Mouse (Mus musculus) limb, embryonic 10.5 days (tissue): ENCODE measurements around the gene Chchd3. TPM values are rescaled to one million over a fixed set of nuclear protein-coding genes. Genes with fewer than 3 reads are reported as not detected.

ENCODE experiments used
- DNase-seq: peaks from one replicate; pipeline ENCODE4 v3.0.0-alpha.2; 2017; ENCODE audit warnings: low spot score
- H3K27ac ChIP-seq: fragments of 300-500 bp; sonication (generic); 2 replicates; pipeline ENCODE4 v1.5.1; 2016; ENCODE audit warnings: mild to moderate bottlenecking
- H3K27me3 ChIP-seq: fragments of 300-500 bp; sonication (generic); 2 replicates; pipeline ENCODE4 v1.6.1; 2016; ENCODE audit warnings: low read depth, mild to moderate bottlenecking; ENCODE audit not compliant: poor library complexity, severe bottlenecking
- H3K36me3 ChIP-seq: fragments of 300-500 bp; sonication (generic); 2 replicates; pipeline ENCODE4 v1.6.1; 2016; ENCODE audit warnings: mild to moderate bottlenecking, moderate library complexity
- H3K4me1 ChIP-seq: fragments of 300-500 bp; sonication (generic); 2 replicates; pipeline ENCODE4 v1.6.1; 2016
- H3K4me3 ChIP-seq: fragments of 300-500 bp; sonication (generic); 2 replicates; pipeline ENCODE4 v1.5.1; 2016; ENCODE audit warnings: mild to moderate bottlenecking, moderate library complexity
- H3K9me3 ChIP-seq: fragments of 300-500 bp; sonication (generic); replicated peaks from 2 replicates; pipeline ENCODE4 v1.6.1; 2016; ENCODE audit warnings: mild to moderate bottlenecking
- WGBS: fragments of 180-500 bp; shearing (Covaris S2); methylation state at CpG from one replicate; pipeline ENCODE4 v1.1.7; 2016; 5-methylcytosine and 5-hydroxymethylcytosine counted together
- polyA plus RNA-seq: library from polyadenylated mRNA; unstranded; fragments of >200 nt; fragmentation: Nextera tagmentation; extraction: Ambion mirVana; gene quantifications from 2 replicates; pipeline ENCODE4 v1.2.1, GENCODE M21; 2016

Gene Chchd3
- polyA plus RNA-seq, 1 experiment from 2014 or later: 107 TPM

DNA sequence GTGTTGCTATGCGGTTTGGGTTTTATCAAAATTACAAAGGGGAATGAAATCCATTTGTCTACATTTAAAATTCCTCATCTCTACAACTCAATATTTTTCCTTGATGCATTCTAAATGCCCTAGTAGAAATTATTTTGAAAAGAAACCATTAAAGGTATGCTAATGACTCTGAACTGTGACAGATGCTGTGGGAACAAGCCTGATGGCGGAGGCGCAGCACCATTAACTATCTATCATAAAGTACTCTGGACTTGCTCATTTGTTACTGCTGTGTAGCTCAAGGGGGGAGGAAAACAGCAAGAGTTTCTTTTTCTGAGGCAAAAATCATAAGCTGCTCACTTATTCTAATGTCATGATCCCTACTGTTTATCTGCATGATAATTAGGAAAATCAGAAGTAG lies 110.4 kb downstream of the Chchd3 start:
- no peaks in the 10 kb centered on the region for H3K27me3 ChIP-seq
- H3K4me3 ChIP-seq: no peak overlapping the region
- no peaks in the 10 kb centered on the region for H3K36me3 ChIP-seq
- 89% methylated on average over 3 of the region's 3 CpGs for WGBS
- peaks cover 13% of the 10 kb centered on the region for H3K4me1 ChIP-seq
- H3K27ac ChIP-seq: no peak overlapping the region
- no peaks in the 10 kb centered on the region for H3K9me3 ChIP-seq
- DNase-seq: no peak

DNA sequence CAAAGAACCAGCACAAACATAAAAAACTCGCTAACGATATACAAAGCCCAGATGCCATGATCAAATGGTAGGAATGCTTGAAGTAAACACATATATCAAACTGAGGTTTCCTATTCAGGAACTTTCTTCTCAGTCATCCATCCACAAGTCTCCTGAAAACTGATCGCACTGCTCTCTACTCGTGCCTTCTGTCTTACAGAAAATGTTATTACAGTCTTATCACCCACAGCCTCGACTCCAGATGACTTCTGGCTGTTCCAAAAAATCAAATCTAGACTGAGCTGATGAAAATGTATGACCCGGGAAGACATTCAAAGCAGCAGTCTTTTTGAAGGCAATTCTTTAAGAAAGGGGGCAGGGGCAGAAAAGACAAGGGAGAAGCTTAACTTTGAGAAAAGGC lies 112.8 kb downstream of the Chchd3 start:
- 67% methylated on average over 6 of the region's 6 CpGs for WGBS
- Histone ChIP-seq H3K4me3 (no peak overlapping the region), H3K27me3 (no peaks in the 10 kb centered on the region), H3K4me1 (peaks cover 13% of the 10 kb centered on the region), H3K9me3 (no peaks in the 10 kb centered on the region), H3K27ac (no peak overlapping the region), H3K36me3 (no peaks in the 10 kb centered on the region)
- no peak for DNase-seq

DNA sequence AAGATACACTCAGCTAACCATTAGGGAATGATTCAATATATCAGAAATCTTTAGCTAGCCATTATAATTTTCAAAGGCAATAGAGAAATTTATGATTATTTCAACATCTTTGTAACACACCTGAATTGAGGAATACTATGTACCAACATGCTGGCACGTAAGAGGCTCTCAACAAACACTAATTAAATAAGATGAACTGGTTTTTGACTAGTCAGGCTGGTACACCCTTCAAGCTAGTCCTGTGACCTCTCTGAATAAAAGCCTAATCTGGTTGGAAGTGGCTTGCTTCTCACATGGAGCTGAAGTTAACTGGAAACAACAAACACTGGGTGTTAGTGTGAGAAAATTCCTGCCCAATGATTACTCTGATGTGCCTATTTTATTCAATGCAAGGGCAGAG lies 115.1 kb downstream of the Chchd3 start:
- Histone ChIP-seq H3K4me3 (no peak overlapping the region), H3K4me1 (peaks cover 19% of the 10 kb centered on the region), H3K27ac (no peak overlapping the region), H3K9me3 (no peaks in the 10 kb centered on the region), H3K36me3 (no peaks in the 10 kb centered on the region), H3K27me3 (no peaks in the 10 kb centered on the region)
- 84% methylated on average over 1 of the region's 1 CpGs for WGBS
- DNase-seq: no peak

DNA sequence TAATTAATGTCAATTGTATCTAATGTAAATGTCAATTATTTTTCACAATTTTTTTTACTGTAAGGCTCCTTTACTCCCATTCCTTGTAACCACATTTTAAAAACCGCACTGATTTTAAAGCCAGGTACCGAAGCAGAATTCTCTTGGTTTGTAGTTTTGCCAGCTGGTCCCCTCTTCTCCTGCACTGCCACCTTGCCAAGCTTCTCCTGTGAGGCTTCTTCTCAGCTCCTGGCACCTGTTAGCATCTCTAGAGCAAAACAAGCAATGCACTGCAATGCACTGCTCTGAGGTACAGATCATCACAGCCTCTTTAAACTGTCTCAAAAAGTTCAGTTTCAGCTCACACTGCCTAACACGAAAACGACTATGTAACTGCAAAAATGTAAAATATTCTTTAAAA lies 116.4 kb downstream of the Chchd3 start:
- H3K4me3 ChIP-seq: no peak overlapping the region
- H3K4me1 ChIP-seq: peaks cover 27% of the 10 kb centered on the region
- H3K27me3 ChIP-seq: no peaks in the 10 kb centered on the region
- H3K36me3 ChIP-seq: no peaks in the 10 kb centered on the region
- H3K27ac ChIP-seq: no peak overlapping the region
- H3K9me3 ChIP-seq: no peaks in the 10 kb centered on the region
- DNase-seq: no peak
- 95% methylated on average over 4 of the region's 4 CpGs for WGBS

DNA sequence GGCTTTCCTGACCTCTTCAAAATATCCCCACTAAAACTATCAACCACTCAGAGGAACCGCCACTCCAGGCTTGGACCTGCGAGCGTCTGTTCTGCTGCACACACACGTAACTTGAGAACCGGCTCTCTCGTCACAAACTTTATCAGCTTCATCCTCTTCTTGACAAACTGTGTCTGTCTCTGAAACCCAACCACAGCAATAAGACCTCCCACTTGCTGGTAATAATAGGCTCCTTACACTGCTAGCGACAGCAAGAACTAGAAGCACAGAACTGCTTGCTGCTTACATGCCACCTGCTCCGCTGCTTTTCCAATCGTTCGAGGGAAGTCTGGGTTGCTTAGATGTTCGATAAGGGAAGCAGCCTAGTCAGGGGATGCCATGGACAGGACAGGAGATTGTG lies 119.8 kb downstream of the Chchd3 start:
- no peak overlapping the region for H3K27ac ChIP-seq
- no peak overlapping the region for H3K4me3 ChIP-seq
- DNase-seq: no peak
- H3K9me3 ChIP-seq: no peaks in the 10 kb centered on the region
- WGBS: 53% methylated on average over 11 of the region's 11 CpGs
- peaks cover 43% of the 10 kb centered on the region for H3K4me1 ChIP-seq
- H3K27me3 ChIP-seq: no peaks in the 10 kb centered on the region
- no peaks in the 10 kb centered on the region for H3K36me3 ChIP-seq

DNA sequence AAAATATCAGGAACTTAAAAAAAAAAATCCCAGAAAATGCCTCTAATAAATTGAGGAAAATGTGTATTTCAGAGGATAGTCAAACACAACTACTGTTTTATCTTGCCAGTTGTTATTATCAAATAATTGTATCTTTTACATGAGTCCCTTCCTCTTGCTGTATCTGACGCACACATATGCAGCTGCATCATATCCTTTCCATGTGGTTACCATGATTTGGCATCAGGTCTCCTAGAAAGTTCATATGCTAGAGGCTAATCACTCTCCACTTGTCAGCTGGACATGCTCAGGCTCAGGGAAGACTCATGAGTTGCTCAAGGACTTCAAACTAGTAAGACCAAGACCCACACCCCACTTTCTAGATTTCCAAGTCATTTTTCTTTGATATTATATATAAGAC lies 122.4 kb downstream of the Chchd3 start:
- Histone ChIP-seq H3K9me3 (no peaks in the 10 kb centered on the region), H3K27me3 (no peaks in the 10 kb centered on the region; the same call in 1 of the 2 replicates), H3K36me3 (no peaks in the 10 kb centered on the region), H3K27ac (no peak overlapping the region), H3K4me3 (no peak overlapping the region), H3K4me1 (peaks cover 44% of the 10 kb centered on the region)
- 98% methylated on average over 1 of the region's 1 CpGs for WGBS
- DNase-seq: no peak

DNA sequence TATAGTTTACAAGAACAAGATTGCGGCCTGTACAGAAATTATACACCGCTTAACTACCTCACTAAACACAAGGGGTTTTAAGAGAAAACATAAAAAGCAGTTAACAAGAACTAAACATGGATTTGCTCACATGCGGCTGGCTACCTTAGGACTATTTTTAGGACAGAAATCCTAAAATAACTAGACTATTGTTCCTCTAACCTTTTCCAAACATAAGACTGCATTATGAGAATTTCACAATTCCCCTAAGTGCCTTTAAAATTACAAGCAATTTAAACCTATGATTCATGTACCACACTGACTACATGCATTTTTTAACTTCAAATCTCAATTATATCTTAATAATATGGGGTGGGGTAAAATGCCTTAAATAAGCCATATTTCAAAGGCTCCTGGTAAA lies 123.3 kb downstream of the Chchd3 start:
- DNase-seq: no peak
- Histone ChIP-seq H3K4me1 (peaks cover 45% of the 10 kb centered on the region), H3K27ac (no peak overlapping the region), H3K9me3 (no peaks in the 10 kb centered on the region), H3K36me3 (no peaks in the 10 kb centered on the region), H3K4me3 (no peak overlapping the region), H3K27me3 (no peaks in the 10 kb centered on the region; the same call in 1 of the 2 replicates)
- 59% methylated on average over 3 of the region's 3 CpGs for WGBS

DNA sequence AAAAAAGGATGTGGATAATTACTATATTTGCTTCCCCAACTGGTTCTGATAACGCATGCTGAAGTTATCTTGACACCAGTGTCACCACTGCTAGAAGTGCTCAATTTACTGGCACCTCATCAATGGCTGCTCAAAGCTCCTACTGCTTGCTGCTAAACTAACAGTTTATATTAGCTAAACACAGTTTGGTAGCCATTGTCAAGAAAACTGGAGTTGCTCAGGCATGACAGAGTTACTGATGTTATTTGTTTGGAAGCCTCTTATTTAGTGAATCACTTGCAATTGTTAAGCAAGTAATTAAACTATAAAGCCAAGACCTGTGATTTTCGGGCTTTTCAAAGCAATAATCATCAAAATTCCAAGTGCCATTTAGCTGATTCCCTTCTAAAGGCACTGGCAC lies 123.7 kb downstream of the Chchd3 start:
- Histone ChIP-seq H3K4me1 (peaks cover 49% of the 10 kb centered on the region), H3K36me3 (no peaks in the 10 kb centered on the region), H3K9me3 (no peaks in the 10 kb centered on the region), H3K4me3 (no peak overlapping the region), H3K27me3 (no peaks in the 10 kb centered on the region; the same call in 1 of the 2 replicates), H3K27ac (no peak overlapping the region)
- DNase-seq: no peak
- 38% methylated on average over 2 of the region's 2 CpGs for WGBS

DNA sequence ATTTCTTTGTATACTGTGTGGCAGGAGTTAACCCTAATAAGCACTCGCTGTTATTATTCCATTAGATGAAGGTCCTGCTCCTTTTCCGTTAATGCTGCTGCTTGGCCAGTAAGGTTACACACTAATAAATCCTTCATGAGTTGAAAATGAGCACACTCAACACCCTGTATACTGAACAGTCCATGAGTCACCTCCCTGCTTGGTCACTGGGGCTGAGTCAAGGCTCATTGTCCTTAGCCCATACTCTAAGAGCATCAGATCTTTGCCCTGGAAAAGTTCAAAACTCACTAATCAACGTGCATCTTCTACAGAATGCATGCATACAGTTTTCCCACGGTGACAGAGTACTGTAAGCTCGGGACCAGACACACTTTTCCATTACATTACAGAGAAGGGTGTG lies 124.5 kb downstream of the Chchd3 start:
- DNase-seq: no peak
- Histone ChIP-seq H3K36me3 (no peaks in the 10 kb centered on the region), H3K4me1 (peaks cover 53% of the 10 kb centered on the region), H3K27me3 (no peaks in the 10 kb centered on the region; the same call in 1 of the 2 replicates), H3K4me3 (no peak overlapping the region), H3K27ac (no peak overlapping the region), H3K9me3 (no peaks in the 10 kb centered on the region)
- WGBS: 78% methylated on average over 5 of the region's 5 CpGs

DNA sequence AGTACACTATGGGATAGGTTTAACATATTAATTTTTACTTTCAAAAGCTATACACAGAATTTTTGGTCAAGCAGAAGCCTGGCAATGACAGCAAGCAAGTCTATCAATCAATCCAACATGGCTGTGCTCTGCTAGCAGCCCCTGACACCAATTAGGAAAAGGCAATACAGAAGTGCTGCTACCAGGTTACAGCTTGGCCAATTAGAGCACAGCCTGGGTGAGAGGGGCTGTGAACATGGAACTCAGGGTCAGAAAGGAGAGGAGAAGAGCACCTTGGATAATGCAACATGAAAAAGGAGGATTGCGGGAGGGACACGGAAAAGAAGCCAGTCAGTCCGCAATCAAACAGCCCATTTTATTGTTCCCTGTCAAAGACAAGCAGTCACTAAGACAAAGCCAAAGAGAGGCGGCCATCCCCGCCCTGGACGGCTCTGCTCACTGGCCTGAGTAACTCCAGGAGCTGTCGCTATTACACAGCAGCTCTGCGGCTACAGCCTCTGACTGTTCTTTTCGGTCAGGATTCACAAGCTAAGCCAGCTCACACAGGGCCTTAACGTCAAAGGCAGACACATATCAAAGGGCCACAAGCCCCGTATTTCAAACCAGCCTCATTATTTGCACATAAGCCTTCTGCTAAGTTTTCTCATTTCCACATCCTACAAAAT lies 128.8 kb downstream of the Chchd3 start:
- H3K4me3 ChIP-seq: no peak overlapping the region
- no peak overlapping the region for H3K27ac ChIP-seq
- no peak for DNase-seq
- peaks cover 22% of the 10 kb centered on the region for H3K4me1 ChIP-seq
- 47% methylated on average over 11 of the region's 11 CpGs for WGBS
- no peaks in the 10 kb centered on the region; the same call in 1 of the 2 replicates for H3K27me3 ChIP-seq
- H3K9me3 ChIP-seq: no peaks in the 10 kb centered on the region
- H3K36me3 ChIP-seq: no peaks in the 10 kb centered on the region

DNA sequence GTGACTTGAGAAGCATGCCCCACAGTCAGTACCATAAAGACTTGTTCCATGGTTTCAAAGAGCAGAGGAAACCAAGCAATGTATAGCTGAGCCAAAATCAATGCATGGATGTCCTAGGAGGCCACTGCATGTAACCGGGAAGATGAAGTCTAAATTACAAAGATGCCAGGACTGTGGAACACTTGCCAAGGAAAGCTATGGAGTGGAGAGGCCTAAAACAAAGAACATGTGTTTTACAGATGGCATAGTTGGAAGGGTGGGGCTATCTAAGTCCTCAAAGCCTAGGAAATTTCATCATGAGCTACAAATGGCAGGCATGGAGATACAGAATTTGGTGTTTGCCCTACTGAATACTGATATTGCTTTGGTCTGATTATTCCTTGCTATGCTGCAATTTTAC lies 137.7 kb downstream of the Chchd3 start:
- Histone ChIP-seq H3K27ac (no peak overlapping the region), H3K4me1 (no peaks in the 10 kb centered on the region), H3K9me3 (no peaks in the 10 kb centered on the region), H3K4me3 (no peak overlapping the region), H3K27me3 (no peaks in the 10 kb centered on the region), H3K36me3 (peaks cover 2% of the 10 kb centered on the region)
- DNase-seq: no peak
- 93% methylated on average over 1 of the region's 1 CpGs for WGBS

DNA sequence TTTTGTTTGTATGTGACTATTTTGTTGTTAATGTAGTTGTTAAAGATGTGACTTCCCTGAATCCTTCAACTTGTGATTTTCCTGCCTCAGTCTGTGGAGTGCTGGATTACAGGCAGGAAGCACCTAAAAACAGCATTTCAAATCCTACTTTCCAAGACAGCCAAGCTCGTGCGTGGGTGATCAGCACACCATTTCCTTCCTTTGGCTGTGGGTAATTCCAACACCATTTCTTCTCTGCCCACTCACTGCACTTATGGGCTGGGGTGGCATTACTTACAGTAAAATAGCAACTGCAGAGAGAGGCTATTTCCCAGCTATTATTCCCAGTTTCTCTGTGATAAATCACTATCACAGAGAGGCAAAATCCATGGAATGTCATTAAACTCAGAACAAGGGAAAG lies 140.0 kb downstream of the Chchd3 start:
- H3K4me1 ChIP-seq: no peaks in the 10 kb centered on the region

DNA sequence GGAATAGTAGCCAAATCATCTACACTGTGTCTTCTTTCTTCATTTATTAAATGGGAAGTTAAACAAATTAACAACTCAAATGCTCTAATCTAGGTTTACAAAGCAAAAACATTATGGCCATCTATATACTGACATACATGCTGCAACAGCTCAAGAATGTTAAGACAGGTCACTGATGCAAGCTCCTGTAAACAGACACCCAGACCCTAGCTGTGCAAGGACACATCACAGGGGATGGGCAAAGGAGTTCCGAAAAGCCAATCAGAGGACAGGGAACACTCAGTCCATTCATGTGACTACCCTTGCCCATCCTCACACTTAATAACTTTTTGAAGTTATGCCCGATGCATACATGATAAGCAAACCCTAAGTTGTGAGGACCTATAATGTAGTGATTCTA lies 149.4 kb downstream of the Chchd3 start:
- no peak for DNase-seq
- no peaks in the 10 kb centered on the region for H3K27me3 ChIP-seq
- H3K4me1 ChIP-seq: no peaks in the 10 kb centered on the region
- H3K4me3 ChIP-seq: no peak overlapping the region
- WGBS: 94% methylated on average over 2 of the region's 2 CpGs
- no peaks in the 10 kb centered on the region for H3K36me3 ChIP-seq
- no peak overlapping the region for H3K27ac ChIP-seq
- no peaks in the 10 kb centered on the region for H3K9me3 ChIP-seq

More for the DNA sequence above, 140.0 kb downstream of the Chchd3 start:
- 85% methylated on average over 2 of the region's 2 CpGs for WGBS
- peaks cover 7% of the 10 kb centered on the region for H3K36me3 ChIP-seq
- no peak overlapping the region for H3K4me3 ChIP-seq
- no peaks in the 10 kb centered on the region for H3K9me3 ChIP-seq
- H3K27ac ChIP-seq: no peak overlapping the region
- no peak for DNase-seq
- H3K27me3 ChIP-seq: no peaks in the 10 kb centered on the region

DNA sequence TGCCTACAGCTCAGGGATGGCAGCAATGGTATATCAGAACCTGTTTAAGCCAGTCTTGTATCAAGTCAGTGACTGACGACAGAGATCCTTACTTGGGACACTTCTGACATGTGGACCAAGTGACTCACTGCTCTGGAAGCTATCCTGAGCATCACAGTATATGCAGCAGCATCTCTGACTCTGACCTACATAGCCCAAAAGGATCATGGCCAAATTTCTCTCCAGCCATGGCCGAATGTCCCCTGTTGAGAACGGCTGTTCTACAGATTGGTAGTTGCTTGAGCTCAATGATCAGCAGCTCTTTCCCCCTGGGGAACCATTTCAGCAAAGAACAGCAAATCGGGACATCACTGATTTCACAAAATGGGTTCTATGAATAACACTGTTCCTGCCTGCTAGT lies 161.0 kb downstream of the Chchd3 start:
- H3K4me1 ChIP-seq: no peaks in the 10 kb centered on the region
- no peak overlapping the region for H3K4me3 ChIP-seq
- no peak for DNase-seq
- no peaks in the 10 kb centered on the region for H3K27me3 ChIP-seq
- no peaks in the 10 kb centered on the region for H3K36me3 ChIP-seq
- H3K9me3 ChIP-seq: no peaks in the 10 kb centered on the region
- no peak overlapping the region for H3K27ac ChIP-seq
- WGBS: 93% methylated on average over 4 of the region's 4 CpGs
